Mouse (Mus musculus) mature B cell (primary cell): ENCODE data around the gene Mbtps1.

Experiments used
- in situ Hi-C: fragments of 300-500 bp; cut with MboI; formaldehyde crosslinking; loops from 2 replicates; pipeline ENCODE4 v1.14.3; 2019

The Mbtps1 gene

GRCm38 (mm10) chr8:119558603-119559401 lies at the start of gene Mbtps1:
Gene Mbtps1, minus strand, starts transcription at chr8:119558735.
- in situ Hi-C loops = no loop called here

DNA sequence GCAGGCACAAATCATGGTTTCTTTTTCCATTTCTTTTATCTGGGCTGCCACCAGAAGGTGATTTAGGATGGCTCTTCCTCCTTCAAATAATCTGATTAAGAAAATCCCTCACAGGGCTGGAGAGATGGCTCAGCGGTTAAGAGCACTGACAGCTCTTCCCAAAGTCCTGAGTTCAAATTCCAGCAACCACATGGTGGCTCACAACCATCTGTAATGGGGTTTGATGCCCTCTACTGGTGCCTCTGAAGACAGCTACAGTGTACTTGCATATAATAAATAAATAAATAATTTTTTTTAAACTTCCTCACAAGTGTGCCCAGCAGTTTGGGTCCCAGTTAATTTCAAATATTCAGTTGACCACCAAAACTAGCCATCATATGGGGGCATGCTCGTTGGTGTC lies 47.7 kb upstream of the Mbtps1 start:
- in situ Hi-C loops = loop anchor here (10.0 kb wide), 1 partner anchor 211 kb away; the partner anchor contains the start of gene Mlycd

DNA sequence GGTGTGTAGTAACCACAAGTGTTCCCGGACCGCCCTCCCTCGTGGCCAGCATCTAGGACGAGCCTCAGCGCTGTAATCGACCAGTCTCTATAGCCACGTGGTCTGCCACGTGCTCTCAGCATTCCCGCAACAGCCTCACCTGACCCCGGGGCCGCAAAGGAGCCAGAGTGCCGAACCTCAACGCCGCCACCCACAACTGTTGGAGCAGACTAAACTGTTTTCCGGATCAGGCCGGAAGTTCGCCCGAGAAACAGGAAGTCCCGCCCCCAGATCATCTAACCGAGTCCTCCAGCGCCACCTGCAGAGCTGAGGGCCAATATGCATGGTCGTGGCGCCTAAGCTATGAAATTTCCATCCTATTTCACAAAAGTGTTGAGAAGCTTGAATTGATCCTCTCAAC lies 46.5 kb upstream of the Mbtps1 start, which contains the start of gene Taf1c:
Gene Taf1c, minus strand, starts transcription at position 227 of the 400 bp plus-strand sequence.
- in situ Hi-C loops = loop anchor here (10.0 kb wide), 1 partner anchor 210 kb away; the partner anchor contains the start of gene Mlycd

DNA sequence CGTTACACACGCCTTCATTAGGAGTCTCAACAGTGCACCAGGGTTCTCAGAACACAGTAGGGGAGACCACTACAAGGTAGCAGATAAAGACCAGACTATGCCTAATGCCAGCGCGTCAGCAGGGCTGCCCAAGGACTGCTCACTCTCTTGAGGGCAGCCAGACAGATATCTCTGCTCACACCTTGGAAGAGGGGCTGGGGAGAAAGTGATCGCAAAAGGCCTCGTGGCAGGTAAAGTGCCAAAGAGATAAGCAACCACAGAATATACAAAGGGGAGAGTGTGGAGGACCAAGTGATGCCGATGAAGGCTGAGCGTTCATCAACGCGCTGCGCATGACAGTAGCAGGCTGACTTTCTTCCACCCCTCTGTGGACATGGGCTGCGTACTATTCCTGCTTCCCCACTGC lies 45.9 kb upstream of the Mbtps1 start:
- in situ Hi-C loops = loop anchor here (10.0 kb wide), 1 partner anchor 210 kb away; the partner anchor contains the start of gene Mlycd

DNA sequence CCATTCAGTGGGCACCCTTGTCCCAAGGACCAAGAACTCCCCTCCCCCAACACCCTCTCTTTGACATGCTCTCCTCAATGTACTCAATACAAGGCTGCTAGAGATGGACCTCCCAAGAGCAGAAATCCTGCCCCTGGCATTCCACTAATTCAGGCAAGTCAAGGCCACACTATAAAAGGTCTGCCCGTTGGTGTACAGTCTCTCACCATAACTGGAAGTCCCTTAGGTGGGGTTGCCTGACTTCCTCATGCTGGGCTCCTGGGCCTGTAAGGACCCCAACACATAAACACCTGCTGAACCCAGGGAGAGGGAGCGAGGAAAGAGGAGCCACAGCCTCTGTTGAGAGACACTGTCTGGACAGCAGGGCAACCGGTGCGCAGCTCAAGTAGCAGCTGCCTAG lies 45.2 kb upstream of the Mbtps1 start:
- in situ Hi-C loops = loop anchor here (10.0 kb wide), 1 partner anchor 209 kb away; the partner anchor contains the start of gene Mlycd

GRCm38 (mm10) chr8:119591456-119591855 lies 32.9 kb upstream of the Mbtps1 start:
- in situ Hi-C loops = no loop called here

DNA sequence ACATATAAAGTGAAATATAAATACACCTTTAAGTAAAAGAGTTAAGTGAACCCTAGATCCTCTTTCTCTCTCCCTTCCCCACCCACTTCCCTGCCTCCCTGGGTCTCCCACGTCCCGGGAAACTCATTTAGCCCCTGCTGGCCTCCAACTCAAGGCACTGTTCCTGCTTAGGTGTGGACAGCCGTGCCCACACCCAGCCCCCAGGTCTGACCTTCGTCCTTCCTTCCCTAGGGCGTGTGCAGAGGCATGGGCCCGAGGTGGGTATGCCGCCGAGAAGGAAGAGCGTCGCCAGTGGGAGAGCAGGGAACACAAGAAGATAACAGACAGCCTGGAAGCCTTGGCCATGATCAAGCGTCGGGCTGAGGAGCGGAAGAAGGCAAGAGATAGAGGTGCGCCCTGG lies 31.8 kb upstream of the Mbtps1 start:
- in situ Hi-C loops = no loop called here

- in situ Hi-C loops = no loop called here
Measured at GRCm38 (mm10) chr8:119588844-119589243, 30.3 kb upstream of the Mbtps1 start.

- in situ Hi-C loops = no loop called here
Measured at GRCm38 (mm10) chr8:119588321-119588720, 29.8 kb upstream of the Mbtps1 start.

GRCm38 (mm10) chr8:119585901-119586300 lies 27.4 kb upstream of the Mbtps1 start:
- in situ Hi-C loops = no loop called here

- in situ Hi-C loops = no loop called here
Measured at GRCm38 (mm10) chr8:119580441-119581161, 22.1 kb upstream of the Mbtps1 start.

GRCm38 (mm10) chr8:119579096-119579495 lies 20.6 kb upstream of the Mbtps1 start:
- in situ Hi-C loops = no loop called here

- in situ Hi-C loops = no loop called here
Measured at GRCm38 (mm10) chr8:119575366-119575726, 16.8 kb upstream of the Mbtps1 start.

- in situ Hi-C loops = no loop called here
Measured at GRCm38 (mm10) chr8:119574437-119575365, 16.2 kb upstream of the Mbtps1 start, which contains the start of the genes Hsdl1 and Dnaaf1. Gene Hsdl1, minus strand, starts transcription at chr8:119575183. Gene Dnaaf1, plus strand, starts transcription at chr8:119575235.

GRCm38 (mm10) chr8:119572411-119572810 lies 13.9 kb upstream of the Mbtps1 start:
- in situ Hi-C loops = no loop called here

DNA sequence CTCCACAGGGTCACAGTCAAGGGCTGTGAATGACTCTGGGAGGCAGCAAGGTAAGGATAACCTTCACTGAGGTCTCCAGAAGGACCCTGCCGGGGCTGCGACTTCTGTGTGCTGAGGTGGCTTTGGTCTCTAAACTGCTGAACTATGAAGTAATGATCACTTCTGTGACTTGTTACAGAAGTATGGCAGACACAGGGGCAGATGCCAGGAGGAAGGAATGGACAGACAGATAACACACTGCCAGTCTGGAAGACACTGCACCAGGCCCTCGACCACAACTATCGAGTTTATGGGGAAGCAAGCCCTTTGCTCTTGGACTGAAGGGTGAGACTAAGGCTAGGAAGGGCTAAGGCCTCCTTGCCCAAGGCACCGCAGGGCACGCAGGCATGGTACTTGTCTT lies 12.6 kb upstream of the Mbtps1 start:
- in situ Hi-C loops = no loop called here

DNA sequence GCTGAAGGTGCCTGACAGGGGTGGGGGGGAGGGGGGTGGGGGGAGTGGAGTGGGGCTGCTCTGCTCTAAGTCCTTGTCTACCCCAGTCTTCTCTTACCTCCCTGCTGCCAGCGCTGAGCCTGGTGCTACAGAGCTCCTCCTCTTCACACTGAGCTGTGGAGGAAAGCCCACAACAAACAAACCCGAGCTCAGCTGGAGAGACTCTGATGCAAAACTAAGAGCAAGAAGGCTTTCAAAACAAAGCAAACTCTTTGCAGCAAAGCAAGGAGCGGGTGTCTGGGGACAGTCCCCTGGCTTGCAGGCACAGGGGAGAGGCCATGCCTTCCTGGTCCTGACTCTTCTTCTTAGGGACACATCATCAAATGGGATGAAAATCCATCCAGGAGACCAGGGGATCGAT lies 11.3 kb upstream of the Mbtps1 start:
- in situ Hi-C loops = no loop called here

DNA sequence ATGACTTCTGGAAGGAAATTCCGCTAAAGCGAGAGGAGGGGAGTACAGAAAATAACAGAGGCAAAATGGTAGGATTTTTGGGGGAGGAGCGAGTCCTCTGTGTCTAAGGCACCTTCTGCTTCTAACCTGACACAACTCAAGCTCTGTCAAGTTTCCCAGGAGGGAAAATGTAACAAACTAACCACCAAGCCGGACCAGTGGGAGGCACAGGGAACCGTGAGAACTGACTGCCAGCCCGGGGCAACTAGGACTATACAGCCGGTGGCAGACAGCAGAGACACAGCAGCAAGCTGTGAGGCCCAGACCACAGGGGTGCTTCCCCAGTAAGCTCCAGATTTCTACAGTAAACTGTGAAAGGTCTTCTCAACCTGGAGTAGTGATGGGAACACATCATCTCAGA lies 10.4 kb upstream of the Mbtps1 start:
- in situ Hi-C loops = no loop called here

DNA sequence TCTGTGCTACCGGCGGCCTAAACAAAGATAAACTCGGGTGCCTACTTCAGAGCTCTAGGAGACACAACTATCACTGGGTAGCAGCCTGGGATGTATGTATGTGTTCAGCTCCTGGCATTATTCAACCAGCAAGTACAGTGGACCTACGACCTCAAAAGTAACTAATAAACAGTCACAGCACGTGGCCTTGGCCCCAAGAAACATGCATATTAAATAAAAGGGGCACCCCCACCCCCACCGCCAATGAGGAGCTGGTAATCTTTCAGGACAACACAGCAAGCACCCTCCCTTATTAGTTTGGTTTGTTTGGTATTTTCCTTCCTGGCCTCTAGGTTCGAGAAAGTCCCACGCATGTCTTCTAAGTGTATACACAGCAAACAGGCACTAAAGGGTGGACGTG lies 9.7 kb upstream of the Mbtps1 start:
- in situ Hi-C loops = no loop called here

DNA sequence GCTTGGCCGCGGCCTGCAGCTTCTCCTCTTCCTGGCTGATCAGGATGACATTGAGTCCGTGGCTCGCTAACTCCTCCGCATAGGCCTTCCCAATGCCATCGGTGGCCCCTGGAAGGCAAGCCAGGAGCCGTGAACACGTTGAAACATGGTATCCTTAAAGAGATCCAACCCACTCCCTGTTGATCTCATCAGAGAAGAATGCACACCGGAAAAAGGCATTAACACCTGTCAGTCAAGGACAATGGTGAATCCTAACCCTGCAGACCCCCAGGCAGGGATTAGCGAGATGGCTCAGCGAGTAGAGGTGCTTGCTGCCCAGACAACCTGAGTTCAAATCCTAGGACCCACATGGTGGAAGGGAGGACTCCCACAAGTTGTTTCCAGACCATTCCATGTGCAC lies 7.8 kb upstream of the Mbtps1 start:
- in situ Hi-C loops = no loop called here

DNA sequence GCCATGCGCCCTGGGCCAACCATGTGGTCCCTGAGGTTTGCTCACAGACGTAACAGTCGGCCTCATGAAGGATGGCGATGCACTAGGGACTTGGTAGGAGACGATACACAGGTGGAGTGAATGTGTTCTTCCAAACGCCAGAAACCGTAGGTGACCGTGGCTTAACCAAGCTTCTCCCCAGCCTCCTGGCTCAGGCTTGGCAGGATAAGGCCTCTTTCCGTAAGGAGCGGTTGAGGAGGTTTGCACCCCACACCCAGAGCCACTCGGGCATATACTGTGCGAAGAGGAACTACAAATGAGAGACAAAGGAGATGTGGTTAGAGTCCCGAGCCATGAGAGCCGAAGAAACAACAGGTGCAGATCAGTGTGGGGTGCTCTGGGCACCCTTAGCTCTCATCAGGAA lies 5.3 kb upstream of the Mbtps1 start:
- in situ Hi-C loops = no loop called here

GRCm38 (mm10) chr8:119559402-119559720 lies 826 bp upstream of the Mbtps1 start:
- in situ Hi-C loops = no loop called here
